Mouse (Mus musculus) heart, embryonic 12.5 days (tissue): ENCODE measurements around the gene Rnf43. TPM values are rescaled to one million over a fixed set of nuclear protein-coding genes. Genes with fewer than 3 reads are reported as not detected.
A peak's percentile ranks its signal among the peaks of the same experiment; 100 is the strongest.

Source experiments
- ATAC-seq: fragments of 200-750 bp; cut with Nextera tagmentation; 2 replicates; pipeline ENCODE4 v1.8.0; 2017; ENCODE audit warnings: moderate TSS enrichment, moderate library complexity; ENCODE audit not compliant: insufficient number of reproducible peaks, low FRiP score
- H3K27ac ChIP-seq: fragments of 300-500 bp; sonication (generic); 2 replicates; pipeline ENCODE4 v1.5.1; 2016; ENCODE audit warnings: mild to moderate bottlenecking, moderate library complexity; ENCODE audit not compliant: poor library complexity, severe bottlenecking
- H3K27me3 ChIP-seq: fragments of 300-500 bp; sonication (generic); replicated peaks from 2 replicates; pipeline ENCODE4 v1.6.1; 2016; ENCODE audit warnings: mild to moderate bottlenecking, moderate library complexity
- H3K36me3 ChIP-seq: fragments of 300-500 bp; sonication (generic); 2 replicates; pipeline ENCODE4 v1.6.1; 2016; ENCODE audit warnings: mild to moderate bottlenecking, moderate library complexity
- H3K4me1 ChIP-seq: fragments of 300-500 bp; sonication (generic); replicated peaks from 2 replicates; pipeline ENCODE4 v1.6.1; 2016; ENCODE audit warnings: mild to moderate bottlenecking
- H3K4me2 ChIP-seq: fragments of 300-500 bp; sonication (generic); 2 replicates; pipeline ENCODE4 v1.6.1; 2016; ENCODE audit warnings: mild to moderate bottlenecking, moderate library complexity
- H3K4me3 ChIP-seq: fragments of 300-500 bp; sonication (generic); 2 replicates; pipeline ENCODE4 v1.5.1; 2016; ENCODE audit warnings: mild to moderate bottlenecking
- H3K9ac ChIP-seq: fragments of 300-500 bp; sonication (generic); 2 replicates; pipeline ENCODE4 v1.6.1; 2016; ENCODE audit warnings: mild to moderate bottlenecking, moderate library complexity
- H3K9me3 ChIP-seq: fragments of 300-500 bp; sonication (generic); replicated peaks from 2 replicates; pipeline ENCODE4 v1.6.1; 2016; ENCODE audit warnings: mild to moderate bottlenecking, moderate library complexity
- WGBS: fragments of 180-500 bp; shearing (Covaris S2); methylation state at CpG from one replicate; pipeline ENCODE4 v1.1.7; 2016; 5-methylcytosine and 5-hydroxymethylcytosine counted together
- polyA plus RNA-seq: library from polyadenylated mRNA; unstranded; fragments of >200 nt; fragmentation: Nextera tagmentation; extraction: Ambion mirVana; gene quantifications from 2 replicates; pipeline ENCODE4 v1.2.1, GENCODE M21; 2016

Rnf43 gene
- polyA plus RNA-seq, 1 experiment from 2014 or later: 1.9 TPM

GRCm38 (mm10) chr11:87761181-87761721 lies 98.7 kb downstream of the Rnf43 start:
- no peak overlapping the region for H3K9ac ChIP-seq
- no peak overlapping the region for H3K4me2 ChIP-seq
- no peak overlapping the region for H3K27ac ChIP-seq
- WGBS: 65% methylated on average over 11 of the region's 11 CpGs
- no peak for ATAC-seq
- peaks cover 69% of the 10 kb centered on the region for H3K27me3 ChIP-seq
- H3K4me3 ChIP-seq: no peak overlapping the region
- no peaks in the 10 kb centered on the region for H3K9me3 ChIP-seq
- no peaks in the 10 kb centered on the region for H3K36me3 ChIP-seq
- H3K4me1 ChIP-seq: peaks cover 16% of the 10 kb centered on the region

DNA sequence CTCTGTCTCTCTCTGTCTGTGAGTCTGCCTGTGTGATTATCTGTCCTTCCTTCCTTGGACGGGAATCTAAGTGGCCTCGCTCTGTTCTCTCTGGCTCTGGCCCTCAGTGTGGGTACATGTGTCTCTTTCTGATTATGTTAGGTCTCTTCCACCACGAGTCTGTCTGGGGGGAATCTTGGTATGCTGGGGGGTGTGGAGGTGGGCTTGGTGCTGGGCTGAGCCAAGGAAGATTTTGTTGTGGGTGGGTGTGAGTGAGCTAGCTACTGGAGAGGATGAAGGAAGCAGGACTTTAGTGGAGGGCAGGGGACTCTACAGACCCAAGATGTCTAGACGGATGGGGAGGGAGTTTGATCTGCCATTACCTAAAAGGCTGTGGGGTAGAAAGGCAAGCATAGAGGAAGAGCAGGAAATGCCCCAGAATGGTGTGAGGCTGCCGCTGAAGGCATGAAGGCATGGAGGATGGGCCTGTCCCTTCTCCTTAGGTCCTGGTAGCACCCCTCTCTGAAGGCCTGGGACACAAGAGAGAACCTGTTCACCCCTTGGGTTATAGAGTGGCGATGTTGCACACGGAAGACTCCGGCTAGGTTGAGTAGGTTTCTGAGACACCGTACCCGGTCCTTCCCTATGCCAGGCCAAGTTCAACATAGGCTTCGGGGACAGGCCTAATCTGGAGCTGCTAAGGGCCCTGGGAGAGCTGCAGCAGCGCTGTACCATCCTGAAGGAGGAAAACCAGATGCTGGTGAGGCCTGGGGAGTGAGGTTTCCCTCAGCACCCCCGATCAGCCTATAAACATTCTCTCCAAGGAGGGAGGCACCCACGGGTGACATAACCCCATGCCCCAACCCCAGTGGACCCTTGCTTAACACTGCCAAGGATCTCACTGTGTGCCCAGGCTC lies 99.5 kb downstream of the Rnf43 start:
- Histone ChIP-seq H3K27me3 (peaks cover 77% of the 10 kb centered on the region), H3K27ac (no peak overlapping the region), H3K9ac (no peak overlapping the region), H3K4me3 (no peak overlapping the region), H3K4me1 (peaks cover 16% of the 10 kb centered on the region), H3K36me3 (no peaks in the 10 kb centered on the region), H3K4me2 (no peak overlapping the region), H3K9me3 (no peaks in the 10 kb centered on the region)
- 67% methylated on average over 14 of the region's 14 CpGs for WGBS
- no peak for ATAC-seq

DNA sequence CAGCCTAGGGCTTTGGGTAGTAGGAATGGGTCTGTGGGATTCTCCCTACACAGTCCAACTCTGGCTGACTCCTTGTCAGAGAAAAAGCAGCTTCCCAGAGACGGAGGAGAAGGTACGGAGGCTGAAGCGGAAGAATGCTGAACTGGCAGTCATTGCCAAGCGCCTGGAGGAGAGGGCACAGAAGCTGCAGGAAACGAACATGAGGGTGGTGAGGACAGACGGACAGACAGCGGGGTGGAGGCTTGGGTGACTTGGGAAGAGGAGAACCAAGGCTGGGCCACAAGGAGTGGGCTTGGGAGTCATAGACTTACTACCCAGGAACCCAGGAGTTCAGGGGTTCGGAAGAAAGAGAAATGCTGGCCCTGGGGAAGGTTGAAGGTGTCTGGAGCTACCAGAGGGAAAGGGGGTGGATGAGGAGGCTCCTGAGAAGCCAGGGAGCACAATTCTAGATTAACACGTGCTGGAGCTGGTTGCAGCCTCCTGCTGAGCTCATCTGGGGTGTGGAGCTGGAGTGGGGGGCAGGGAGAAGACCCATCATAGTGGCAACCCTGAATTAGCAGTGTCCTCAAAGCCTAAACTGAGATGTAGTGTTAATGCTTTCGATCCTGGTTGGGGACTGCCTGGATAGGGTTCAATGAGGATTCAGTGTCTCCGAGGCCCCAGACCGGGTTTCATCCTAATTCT lies 100.3 kb downstream of the Rnf43 start:
- ATAC-seq: no peak
- H3K4me2 ChIP-seq: no peak overlapping the region
- H3K27ac ChIP-seq: no peak overlapping the region
- peaks cover 16% of the 10 kb centered on the region for H3K4me1 ChIP-seq
- H3K4me3 ChIP-seq: no peak overlapping the region
- H3K27me3 ChIP-seq: peaks cover 85% of the 10 kb centered on the region
- no peaks in the 10 kb centered on the region for H3K36me3 ChIP-seq
- no peak overlapping the region for H3K9ac ChIP-seq
- WGBS: 46% methylated on average over 12 of the region's 12 CpGs
- no peaks in the 10 kb centered on the region for H3K9me3 ChIP-seq

DNA sequence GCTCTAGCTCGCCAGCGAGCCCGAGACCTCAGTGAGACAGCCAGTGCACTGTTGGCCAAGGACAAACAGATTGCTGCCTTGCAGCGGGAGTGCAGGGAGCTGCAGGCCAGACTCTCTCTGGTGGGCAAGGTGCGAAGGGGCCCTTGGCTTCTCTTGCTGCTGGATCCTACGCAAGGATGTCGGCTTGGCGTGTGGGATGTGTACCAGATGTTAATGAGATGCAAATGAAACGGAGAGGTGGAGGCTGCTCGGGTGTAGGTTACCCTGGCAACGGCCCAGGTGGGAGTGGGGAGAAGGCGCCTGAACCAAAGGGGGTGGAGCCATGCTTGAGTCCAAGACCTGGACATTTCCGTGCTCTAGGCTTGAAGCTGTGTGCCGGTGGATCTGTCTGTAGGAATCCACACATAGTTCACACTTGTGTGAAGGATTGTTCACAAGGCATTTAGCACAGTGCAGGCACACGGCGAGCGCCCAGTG lies 101.0 kb downstream of the Rnf43 start:
- WGBS: 3% methylated on average over 17 of the region's 17 CpGs
- Histone ChIP-seq H3K27me3 (peaks cover 92% of the 10 kb centered on the region), H3K9me3 (no peaks in the 10 kb centered on the region), H3K4me2 (peak overlapping the region; percentile 87), H3K4me1 (peaks cover 16% of the 10 kb centered on the region), H3K9ac (peak overlapping the region; percentile 65; the same call in 1 of the 2 replicates), H3K4me3 (peak overlapping the region; percentile 51), H3K27ac (no peak overlapping the region), H3K36me3 (no peaks in the 10 kb centered on the region)
- peak; percentile 22 for ATAC-seq

DNA sequence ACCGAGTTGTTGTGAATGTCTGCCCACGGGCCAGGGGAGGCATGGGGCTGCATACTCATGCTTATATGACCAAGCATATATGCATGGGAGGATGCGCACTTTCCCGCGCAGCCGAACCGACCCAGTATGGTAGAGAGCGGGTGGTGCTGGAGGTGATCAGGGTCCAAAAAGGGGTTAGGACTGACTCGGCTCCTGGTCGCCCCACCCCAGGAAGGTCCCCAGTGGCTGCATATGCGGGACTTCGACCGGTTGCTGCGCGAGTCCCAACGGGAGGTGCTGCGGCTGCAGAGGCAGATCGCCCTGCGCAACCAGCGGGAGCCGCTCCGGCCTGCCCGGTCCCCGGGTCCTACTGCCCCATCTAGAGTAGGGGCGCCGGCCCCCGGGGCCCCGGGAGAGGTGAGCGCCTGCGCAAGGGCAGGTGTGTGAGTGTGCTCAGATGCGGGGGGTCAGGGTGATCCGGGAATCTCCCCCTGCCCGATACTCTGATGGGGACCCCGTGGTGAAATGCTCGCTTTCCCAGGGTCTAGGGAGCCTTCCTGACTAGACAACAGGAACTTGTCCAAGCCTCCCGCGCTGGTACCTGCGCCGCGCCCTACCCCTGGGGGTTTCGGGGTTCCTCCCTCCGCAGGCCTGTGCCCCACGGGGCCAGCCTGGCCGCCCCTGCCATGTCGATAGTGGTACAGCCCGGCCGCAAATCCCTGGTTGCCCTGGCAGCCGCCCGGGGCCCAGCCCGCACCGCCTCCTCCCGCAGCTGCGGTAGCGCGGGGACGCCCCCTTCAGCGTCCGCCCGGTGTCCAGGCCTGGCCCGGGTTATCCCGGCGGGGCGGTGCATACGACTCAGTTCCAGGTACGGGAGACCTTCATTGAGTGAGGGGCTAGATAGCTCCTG lies 101.7 kb downstream of the Rnf43 start:
- H3K4me2 ChIP-seq: peak overlapping the region; percentile 87
- no peaks in the 10 kb centered on the region for H3K36me3 ChIP-seq
- H3K27me3 ChIP-seq: peaks cover 94% of the 10 kb centered on the region
- 1% methylated on average over 65 of the region's 65 CpGs for WGBS
- peaks cover 16% of the 10 kb centered on the region for H3K4me1 ChIP-seq
- peak overlapping the region; percentile 51 for H3K4me3 ChIP-seq
- H3K9me3 ChIP-seq: no peaks in the 10 kb centered on the region
- 0 out of 2 replicates have a peak, but pooled peaks have one; percentile 24 for ATAC-seq
- peak overlapping the region; percentile 65 for H3K9ac ChIP-seq
- no peak overlapping the region for H3K27ac ChIP-seq

DNA sequence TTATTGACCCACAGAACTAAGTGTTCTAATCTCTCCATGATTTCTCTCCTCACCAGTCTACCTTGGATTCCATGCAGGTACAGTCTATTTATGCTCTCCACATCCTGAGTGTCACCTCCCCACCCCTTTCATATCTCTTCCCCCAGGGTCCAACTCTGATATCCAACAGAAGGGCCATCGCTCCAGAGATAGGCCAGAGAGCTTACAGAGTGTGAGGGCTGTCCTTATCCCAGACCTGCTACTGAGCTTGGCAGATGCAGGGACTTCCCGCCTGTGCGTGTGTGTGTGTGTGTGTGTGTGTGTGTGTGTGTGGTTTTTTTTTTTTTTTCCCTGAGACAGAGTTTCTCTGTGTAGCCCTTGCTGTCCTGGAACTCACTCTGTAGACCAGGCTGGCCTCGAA lies 106.2 kb downstream of the Rnf43 start:
- H3K9ac ChIP-seq: no peak overlapping the region
- no peak overlapping the region for H3K4me3 ChIP-seq
- peaks cover 10% of the 10 kb centered on the region for H3K4me1 ChIP-seq
- peaks cover 59% of the 10 kb centered on the region for H3K27me3 ChIP-seq
- H3K4me2 ChIP-seq: no peak overlapping the region
- no peaks in the 10 kb centered on the region for H3K36me3 ChIP-seq
- 58% methylated on average over 4 of the region's 4 CpGs for WGBS
- ATAC-seq: no peak
- H3K9me3 ChIP-seq: no peaks in the 10 kb centered on the region
- H3K27ac ChIP-seq: no peak overlapping the region

DNA sequence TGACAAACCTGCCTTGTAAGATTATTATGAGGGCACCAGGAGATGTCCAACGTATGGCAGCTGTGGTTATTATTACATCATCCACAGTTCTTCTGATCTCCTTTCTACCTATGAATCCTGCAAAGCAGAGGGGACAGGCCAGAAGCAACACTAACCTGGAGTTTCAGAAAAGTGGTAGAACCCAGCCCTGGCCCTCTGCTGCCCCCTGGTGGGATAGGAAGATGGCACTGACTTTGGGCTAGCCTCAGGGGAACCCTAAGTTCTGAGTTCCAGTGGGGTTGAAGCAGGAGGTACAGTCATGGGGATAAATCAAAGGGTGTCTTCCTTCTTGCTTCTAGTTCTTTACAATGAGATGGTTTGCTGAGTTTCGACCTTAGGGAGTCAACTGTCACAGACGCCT lies 108.5 kb downstream of the Rnf43 start:
- Histone ChIP-seq H3K4me3 (no peak overlapping the region), H3K27ac (no peak overlapping the region), H3K36me3 (no peaks in the 10 kb centered on the region), H3K9ac (no peak overlapping the region), H3K27me3 (peaks cover 51% of the 10 kb centered on the region), H3K4me1 (no peaks in the 10 kb centered on the region), H3K9me3 (no peaks in the 10 kb centered on the region), H3K4me2 (no peak overlapping the region)
- ATAC-seq: no peak
- WGBS: 49% methylated on average over 3 of the region's 3 CpGs

- Histone ChIP-seq H3K36me3 (no peaks in the 10 kb centered on the region), H3K4me1 (no peaks in the 10 kb centered on the region), H3K4me2 (no peak overlapping the region), H3K9ac (no peak overlapping the region), H3K27ac (no peak overlapping the region), H3K9me3 (no peaks in the 10 kb centered on the region), H3K27me3 (peaks cover 50% of the 10 kb centered on the region), H3K4me3 (no peak overlapping the region)
- WGBS: 78% methylated on average over 3 of the region's 3 CpGs
- ATAC-seq: no peak
Measured at GRCm38 (mm10) chr11:87772354-87772753, 109.8 kb downstream of the Rnf43 start.

- peak; percentile 76 for ATAC-seq
- peaks cover 16% of the 10 kb centered on the region; the same call in 1 of the 2 replicates for H3K4me1 ChIP-seq
- 10% methylated on average over 32 of the region's 32 CpGs for WGBS
- H3K4me3 ChIP-seq: peak overlapping the region; percentile 44
- no peaks in the 10 kb centered on the region for H3K36me3 ChIP-seq
- peak overlapping the region; percentile 84 for H3K4me2 ChIP-seq
- peaks cover 81% of the 10 kb centered on the region for H3K27me3 ChIP-seq
- no peak overlapping the region for H3K27ac ChIP-seq
- H3K9me3 ChIP-seq: no peaks in the 10 kb centered on the region
- peak overlapping the region; percentile 70 for H3K9ac ChIP-seq
Measured at GRCm38 (mm10) chr11:87778100-87778765, 115.7 kb downstream of the Rnf43 start.

DNA sequence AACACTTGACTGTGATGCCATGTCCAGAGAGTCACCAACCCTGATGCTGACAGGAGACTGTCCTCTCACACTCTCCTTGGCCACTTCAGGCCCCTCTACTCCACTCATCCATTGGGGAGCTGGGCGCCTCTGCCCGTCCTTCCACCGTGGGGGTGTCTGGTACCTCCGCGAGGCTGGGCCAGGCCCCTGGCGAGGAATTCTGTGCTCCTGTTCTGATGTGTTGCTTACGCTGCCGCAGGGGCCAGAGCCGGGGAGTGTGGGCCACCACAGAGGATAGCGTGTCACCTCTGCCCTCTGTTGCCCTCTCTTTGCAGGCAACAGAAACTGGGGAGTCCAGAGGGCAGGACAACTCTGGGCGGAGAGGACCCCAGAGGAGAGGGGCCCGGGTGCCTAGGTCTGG lies 116.4 kb downstream of the Rnf43 start:
- H3K27ac ChIP-seq: no peak overlapping the region
- H3K4me3 ChIP-seq: peak overlapping the region; percentile 44
- H3K27me3 ChIP-seq: peaks cover 88% of the 10 kb centered on the region
- peaks cover 16% of the 10 kb centered on the region; the same call in 1 of the 2 replicates for H3K4me1 ChIP-seq
- H3K36me3 ChIP-seq: no peaks in the 10 kb centered on the region
- peak overlapping the region; percentile 70 for H3K9ac ChIP-seq
- ATAC-seq: peak; percentile 33; the same call in 1 of the 2 replicates
- 31% methylated on average over 12 of the region's 12 CpGs for WGBS
- no peaks in the 10 kb centered on the region for H3K9me3 ChIP-seq
- H3K4me2 ChIP-seq: peak overlapping the region; percentile 84
